Mouse (Mus musculus) urinary bladder, adult 2 months (tissue): ENCODE measurements around the gene Sf3a2. TPM values are rescaled to one million over a fixed set of nuclear protein-coding genes. Genes with fewer than 3 reads are reported as not detected.

Experiments
- DNase-seq: peaks from one replicate; pipeline ENCODE4 v3.0.0; 2022; ENCODE audit warnings: low spot score
- polyA plus RNA-seq: library from polyadenylated mRNA; depleted of rRNA; stranded (reverse); fragments of >200 nt; gene quantifications from 2 replicates; pipeline ENCODE4 v1.2.3, GENCODE M21; 2012

Sf3a2 gene
- polyA plus RNA-seq, 1 experiment = 47.7 TPM

DNA sequence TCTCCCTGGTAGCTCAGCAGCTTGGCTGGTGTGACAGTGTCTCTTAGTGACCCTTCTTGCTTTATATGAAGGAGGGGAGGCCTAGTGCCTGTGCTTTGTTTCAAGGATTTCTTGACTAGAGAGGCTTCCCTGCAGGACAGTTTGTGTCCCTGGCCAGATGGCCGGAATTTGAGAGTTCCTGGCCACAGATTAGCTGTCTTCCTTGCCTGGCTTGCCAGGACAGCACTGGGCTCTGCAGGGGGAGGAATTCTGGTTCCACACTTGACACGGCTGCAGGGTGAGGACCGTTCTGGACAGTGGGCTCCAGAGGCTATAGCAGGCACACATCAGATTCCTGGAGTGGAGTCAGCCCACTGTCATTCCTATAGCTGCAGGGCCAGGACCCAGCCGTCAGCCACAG is 22.3 kb upstream of the Sf3a2 start:
- DNase-seq = no peak

- DNase-seq = no peak
These were observed 21.6 kb upstream of the Sf3a2 start for GRCm38 (mm10) chr10:80776358-80776869.

DNA sequence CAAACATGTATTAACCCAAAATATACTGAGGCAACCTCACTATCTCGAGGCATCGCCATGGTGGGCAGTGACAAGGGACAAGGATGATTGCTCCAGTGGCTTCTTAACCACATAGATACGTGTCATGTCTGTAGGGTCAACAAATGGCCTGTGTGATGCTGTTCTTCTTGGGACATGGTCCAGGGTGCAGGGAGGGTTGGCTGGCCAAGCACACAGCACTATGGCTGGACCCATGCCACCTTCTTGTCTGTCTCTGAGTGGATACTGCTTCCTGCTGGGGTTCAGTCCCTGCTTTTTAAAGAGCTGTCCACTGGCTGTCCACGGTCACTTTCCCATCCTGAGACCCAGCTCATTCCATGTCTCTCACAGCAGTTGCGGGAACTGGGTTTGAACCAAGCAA is 20.9 kb upstream of the Sf3a2 start:
- no peak for DNase-seq

DNA sequence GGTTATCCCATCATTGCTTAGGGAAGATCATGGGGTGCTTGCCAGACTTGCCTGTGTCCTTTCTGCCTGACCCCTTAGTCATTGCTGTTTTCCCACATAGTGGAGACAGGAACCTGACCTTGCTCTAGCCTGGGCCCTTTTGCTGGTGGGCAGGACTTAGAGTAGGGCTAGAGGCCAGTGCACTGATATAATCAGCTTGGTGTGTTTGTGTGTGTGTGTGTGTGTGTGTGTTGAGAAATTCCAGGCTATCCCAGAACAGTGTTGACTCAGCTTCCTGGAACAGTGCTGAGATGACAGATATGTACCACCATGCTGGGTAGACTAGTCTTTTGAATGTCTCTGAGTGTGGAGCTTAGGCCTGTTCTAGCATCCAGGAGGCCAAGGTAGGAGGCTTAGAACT is 18.4 kb upstream of the Sf3a2 start:
- DNase-seq = no peak

GRCm38 (mm10) chr10:80784302-80784701 is 13.7 kb upstream of the Sf3a2 start:
- no peak for DNase-seq

GRCm38 (mm10) chr10:80784871-80785270 is 13.1 kb upstream of the Sf3a2 start:
- no peak for DNase-seq

DNA sequence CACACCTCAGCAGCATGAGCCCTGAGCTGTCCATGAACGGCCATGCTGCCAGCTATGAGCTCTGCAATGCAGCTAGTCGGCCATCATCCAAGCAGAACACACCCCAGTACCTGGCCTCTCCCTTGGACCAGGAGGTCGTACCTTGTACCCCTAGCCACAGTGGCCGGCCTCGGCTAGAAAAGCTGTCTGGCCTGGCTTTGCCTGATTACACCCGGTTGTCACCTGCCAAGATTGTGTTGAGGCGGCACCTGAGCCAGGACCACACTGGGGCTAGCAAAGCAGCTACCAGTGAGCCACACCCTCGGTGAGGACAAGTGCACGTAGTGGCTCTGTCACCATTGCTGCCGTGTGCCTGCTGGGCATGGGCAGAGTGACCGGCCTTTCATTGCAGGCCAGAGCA is 12.0 kb upstream of the Sf3a2 start:
- DNase-seq = no peak

DNA sequence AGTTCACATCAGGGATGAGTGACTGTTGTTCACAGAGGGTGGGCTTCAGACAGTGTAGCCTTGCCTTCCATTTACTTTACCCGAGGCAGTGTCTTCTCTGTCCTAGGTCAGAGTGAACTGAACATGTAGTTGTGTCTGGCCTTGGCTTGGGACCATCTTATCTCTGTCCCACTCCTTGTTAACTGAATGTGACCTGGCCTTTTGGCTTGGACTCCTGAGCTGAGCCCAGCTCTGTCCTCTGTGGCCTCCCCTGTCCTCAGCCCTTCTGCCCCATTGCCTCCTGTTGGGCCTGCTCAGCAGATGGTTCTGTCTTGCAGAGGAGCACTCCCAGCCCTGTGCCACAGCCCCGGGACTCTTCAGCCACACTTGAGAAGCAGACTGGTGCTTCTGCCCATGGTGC is 10.5 kb upstream of the Sf3a2 start:
- DNase-seq = no peak

DNA sequence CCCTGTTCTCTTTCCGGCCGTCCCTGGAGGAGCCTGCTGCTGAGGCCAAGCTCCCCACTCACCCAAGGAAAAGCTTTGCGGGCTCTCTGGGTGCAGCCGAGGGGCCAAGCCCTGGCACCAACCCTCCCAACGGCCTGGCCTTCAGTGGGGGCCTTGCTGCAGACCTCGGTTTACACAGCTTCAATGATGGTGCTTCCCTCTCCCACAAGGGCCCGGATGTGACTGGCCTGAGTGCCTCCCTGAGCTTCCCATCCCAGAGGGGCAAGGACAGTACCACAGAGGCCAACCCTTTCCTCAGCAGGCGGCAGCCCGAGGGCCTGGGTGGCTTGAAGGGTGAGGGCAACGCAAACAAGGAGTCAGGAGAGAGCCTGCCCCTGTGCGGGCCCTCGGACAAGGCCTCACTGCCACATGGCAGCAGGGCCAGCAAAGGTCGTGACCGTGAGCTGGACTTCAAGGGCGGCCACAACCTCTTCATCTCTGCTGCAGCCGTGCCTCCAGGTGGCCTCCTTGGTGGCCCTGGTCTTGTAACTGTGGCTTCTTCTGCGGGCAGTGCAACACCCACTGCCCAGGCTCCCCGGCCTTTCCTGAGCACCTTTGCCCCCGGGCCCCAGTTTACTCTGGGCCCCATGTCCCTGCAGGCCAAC is 7.1 kb upstream of the Sf3a2 start:
- DNase-seq = no peak

DNA sequence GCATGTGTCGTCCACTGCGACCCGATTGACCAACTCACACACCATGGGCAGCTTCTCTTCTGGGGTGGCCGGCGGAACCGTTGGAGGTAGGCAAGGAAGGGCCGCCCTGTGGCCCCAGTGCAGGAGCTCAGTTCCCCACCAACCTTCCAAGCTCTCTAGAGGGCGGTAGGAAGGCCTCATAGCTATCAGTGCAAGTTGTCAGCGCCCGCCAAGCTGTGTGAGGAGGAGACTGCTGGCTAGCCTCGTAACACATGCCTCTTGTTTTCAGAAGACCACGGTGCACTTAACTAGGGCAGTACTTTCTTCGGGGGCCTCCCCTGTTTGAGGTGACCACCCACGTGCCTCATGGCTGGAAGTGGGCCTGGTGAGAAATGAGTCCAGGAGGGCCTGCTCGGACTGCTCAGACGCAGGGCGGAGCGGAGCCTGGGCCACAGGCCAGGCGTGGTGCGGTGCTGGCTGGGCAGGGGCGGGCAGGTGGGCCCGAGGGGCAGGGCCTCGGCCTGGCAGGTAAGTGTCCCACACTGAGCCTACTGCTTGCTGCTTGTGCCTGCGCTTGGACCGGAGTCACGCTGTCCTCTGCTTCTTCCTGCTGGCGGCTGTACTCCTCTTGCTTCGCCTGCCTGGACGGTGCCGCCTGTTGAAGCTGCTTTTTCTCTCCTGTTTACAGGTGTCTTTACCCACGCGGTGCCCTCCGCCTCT is 6.4 kb upstream of the Sf3a2 start:
- no peak for DNase-seq

- DNase-seq = no peak
These were observed 5.6 kb upstream of the Sf3a2 start for GRCm38 (mm10) chr10:80792175-80793032.

GRCm38 (mm10) chr10:80793033-80793784 is 4.8 kb upstream of the Sf3a2 start:
- no peak for DNase-seq

DNA sequence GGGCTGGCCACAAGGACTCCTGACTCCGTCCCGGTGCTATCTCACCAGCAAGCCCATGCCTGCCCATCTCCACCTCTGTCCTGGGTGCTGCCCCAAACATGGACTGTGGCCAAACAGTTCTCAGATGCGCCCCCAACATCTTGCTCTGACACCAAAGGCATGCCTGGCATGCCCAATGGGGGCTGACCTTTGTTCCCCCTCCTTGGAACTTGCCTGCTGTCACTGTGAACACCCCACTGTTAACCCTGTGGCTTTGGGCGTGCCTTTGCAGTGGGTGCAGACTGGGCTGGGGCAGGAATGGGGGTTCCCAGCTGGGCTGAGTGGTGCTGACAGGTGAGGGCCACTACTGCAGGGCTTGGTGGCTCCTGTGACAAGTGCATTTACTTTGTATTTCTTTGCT is 4.2 kb upstream of the Sf3a2 start:
- no peak for DNase-seq

DNA sequence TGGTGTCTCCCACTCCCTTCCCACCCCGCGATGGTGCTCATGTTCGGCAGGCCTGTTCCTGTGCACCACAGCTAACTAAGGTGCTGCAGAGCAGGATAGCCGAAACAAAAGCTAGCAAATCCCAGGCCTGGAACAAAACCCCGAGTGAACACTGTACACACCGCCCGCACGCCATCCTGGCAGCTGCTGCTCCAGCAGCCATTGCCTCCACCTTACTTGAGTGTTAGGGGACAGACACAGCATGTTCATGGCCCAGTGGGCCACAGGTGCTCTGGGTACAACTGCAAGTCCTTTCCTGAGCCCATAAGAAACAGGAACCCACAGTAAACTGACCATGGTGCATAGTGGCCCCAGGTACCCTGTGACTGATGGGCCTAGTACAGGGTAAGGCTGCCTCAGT is 3.2 kb upstream of the Sf3a2 start:
- no peak for DNase-seq

- no peak for DNase-seq
These were observed 1.6 kb upstream of the Sf3a2 start for GRCm38 (mm10) chr10:80796307-80796848.

GRCm38 (mm10) chr10:80797186-80798149 is 530 bp upstream of the Sf3a2 start:
- DNase-seq = no peak

GRCm38 (mm10) chr10:80799070-80799566 is 1.1 kb downstream of the Sf3a2 start:
- no peak for DNase-seq

DNA sequence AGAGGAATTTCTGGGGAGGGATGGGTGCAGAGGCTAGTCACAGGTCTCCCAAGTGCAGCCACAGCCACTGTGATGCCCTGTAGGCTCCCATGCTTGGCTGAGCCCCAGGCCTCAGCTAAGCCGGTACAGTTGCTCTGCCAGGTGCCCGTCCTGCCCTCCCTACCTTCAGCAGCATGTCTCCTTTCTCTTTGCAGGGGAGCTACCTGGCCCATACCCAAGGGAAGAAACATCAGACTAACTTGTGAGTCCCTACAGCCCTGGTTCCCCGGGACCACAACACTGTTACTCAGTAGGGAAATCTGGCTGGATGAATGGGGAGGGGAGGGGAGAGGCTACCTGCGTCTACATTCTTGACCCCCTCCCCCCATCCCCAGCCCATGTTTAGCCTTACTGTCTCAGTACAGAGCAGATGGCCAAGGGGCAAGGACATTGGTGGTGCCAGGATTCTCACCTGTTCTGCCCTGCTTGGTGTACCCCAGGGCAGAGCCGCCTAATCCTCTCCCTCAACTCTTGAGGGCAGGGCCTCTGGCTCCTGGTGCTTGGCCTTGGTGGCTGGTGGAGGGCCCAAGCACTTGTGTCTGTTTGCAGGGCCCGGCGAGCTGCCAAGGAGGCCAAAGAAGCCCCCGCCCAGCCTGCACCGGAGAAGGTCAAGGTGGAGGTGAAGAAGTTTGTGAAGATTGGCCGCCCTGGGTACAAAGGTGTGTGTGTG is 4.4 kb downstream of the Sf3a2 start:
- no peak for DNase-seq

DNA sequence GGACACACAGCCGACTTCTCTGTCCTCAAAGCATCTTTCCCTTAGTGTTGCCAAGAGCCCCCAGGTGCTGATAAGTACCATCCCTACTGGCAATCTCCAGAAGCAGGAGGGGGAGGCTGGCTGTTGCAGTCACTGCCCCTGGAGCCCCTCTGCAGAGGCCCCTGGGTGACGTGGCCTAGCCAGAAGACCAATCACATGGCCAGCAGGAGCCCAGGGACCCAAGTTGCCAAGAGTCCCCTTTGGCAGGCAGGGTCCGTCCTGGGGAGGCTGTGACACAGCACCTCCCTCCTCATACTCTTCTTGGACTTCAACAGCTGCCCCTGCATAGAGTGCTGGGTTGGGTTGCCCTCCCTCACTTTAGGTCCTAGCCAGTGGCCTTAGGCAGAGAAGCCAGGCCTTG is 5.0 kb downstream of the Sf3a2 start:
- DNase-seq = no peak

DNA sequence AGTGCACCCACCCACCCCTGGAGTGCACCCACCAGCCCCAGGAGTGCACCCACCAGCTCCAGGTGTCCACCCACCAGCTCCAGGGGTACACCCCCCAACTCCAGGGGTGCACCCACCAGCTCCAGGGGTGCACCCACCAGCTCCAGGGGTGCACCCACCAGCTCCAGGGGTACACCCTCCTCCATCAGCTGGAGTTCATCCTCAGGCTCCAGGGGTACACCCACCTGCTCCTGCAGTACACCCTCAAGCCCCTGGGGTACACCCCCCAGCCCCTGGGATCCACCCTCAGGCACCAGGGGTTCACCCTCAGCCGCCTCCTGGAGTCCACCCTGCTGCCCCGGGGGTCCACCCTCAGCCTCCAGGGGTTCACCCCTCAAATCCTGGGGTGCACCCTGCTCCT is 6.3 kb downstream of the Sf3a2 start:
- no peak for DNase-seq
